Mouse (Mus musculus): ENCODE data around the gene Oaf.

- TF ChIP-seq CTCF (IDR thresholded peaks at IDR 0.05; ENCODE audit: low read depth, low read length) (no peak), POLR2A (IDR thresholded peaks at IDR 0.05; ENCODE audit: borderline replicate concordance, low read depth, low read length) (no peak)
Observed at GRCm38 (mm10) chr9:43229962-43230361, 9.7 kb downstream of the Oaf start.
